Mouse (Mus musculus) layer of hippocampus, adult 18-20 months (tissue): ENCODE measurements around the gene Mipol1. TPM values are rescaled to one million over a fixed set of nuclear protein-coding genes. Genes with fewer than 3 reads are reported as not detected.

Experiments
- DNase-seq, 2 experiments: peaks; one replicate each; pipeline ENCODE4 v3.0.0; 2022; ENCODE audit warnings: low spot score in 2 of 2
- total RNA-seq, 2 experiments: library from RNA; stranded (reverse); gene quantifications; 2 replicates each; pipeline ENCODE4 v1.2.3; 2021

The Mipol1 gene
- total RNA-seq, 2 experiments from 2014 or later = 6.0 to 7.4 TPM

GRCm38 (mm10) chr12:57511560-57511959 is 281.3 kb downstream of the Mipol1 start:
- no peak for DNase-seq

GRCm38 (mm10) chr12:57514552-57514951 is 284.3 kb downstream of the Mipol1 start:
- no peak for DNase-seq

- no peak for DNase-seq
Observed at GRCm38 (mm10) chr12:57515702-57516377, 285.6 kb downstream of the Mipol1 start.

- no peak for DNase-seq
Observed at GRCm38 (mm10) chr12:57528335-57528734, 298.1 kb downstream of the Mipol1 start.

- DNase-seq = no peak
Observed at GRCm38 (mm10) chr12:57530474-57530873, 300.2 kb downstream of the Mipol1 start.

GRCm38 (mm10) chr12:57534517-57534878 is 304.3 kb downstream of the Mipol1 start:
- no peak for DNase-seq

GRCm38 (mm10) chr12:57534879-57535611 is 304.8 kb downstream of the Mipol1 start:
- DNase-seq = no peak

- DNase-seq = no peak
Observed at GRCm38 (mm10) chr12:57536056-57536908, 306.1 kb downstream of the Mipol1 start.

- no peak for DNase-seq
Observed at GRCm38 (mm10) chr12:57536909-57537670, 306.9 kb downstream of the Mipol1 start.

GRCm38 (mm10) chr12:57537791-57538587 is 307.8 kb downstream of the Mipol1 start:
- no peak for DNase-seq

GRCm38 (mm10) chr12:57538588-57539550 is 308.6 kb downstream of the Mipol1 start:
- DNase-seq = no peak

- DNase-seq = no peak
Observed at GRCm38 (mm10) chr12:57539551-57539985, 309.3 kb downstream of the Mipol1 start.

- DNase-seq = no peak
Observed at GRCm38 (mm10) chr12:57541118-57541517, 310.9 kb downstream of the Mipol1 start.

- DNase-seq = no peak
Observed at GRCm38 (mm10) chr12:57541931-57542745, 311.9 kb downstream of the Mipol1 start.

GRCm38 (mm10) chr12:57542746-57543626 is 312.8 kb downstream of the Mipol1 start:
- DNase-seq = no peak

GRCm38 (mm10) chr12:57543627-57543991 is 313.4 kb downstream of the Mipol1 start:
- no peak for DNase-seq
